Comparison of ENCODE assay signal across 9 mouse cellular contexts in genomic region chr13:53119586-53120426, GRCm38 (mm10).
DNase-seq lines count a peak whose midpoint lies in the region; ATAC-seq and TF ChIP-seq lines count a peak whose summit lies in the region.
"Had no signal": no experiment of that assay in that cellular context is flagged by ENCODE, and none has a peak within 500 bp of the region (broad histone marks: within the 10 kb centered on the region; RNA-seq: fewer than 3 reads in every experiment).

No protein-coding gene starts in this region.

- H3K27ac ChIP-seq in embryonic facial prominence, embryonic 10.5 days (replicated peaks), result peak overlapping the region; percentile 58
- H3K27ac ChIP-seq in heart, embryonic 11.5 days (ENCODE audit: low read depth, low read length), result no peak overlapping the region
- no peak overlapping the region for H3K27ac ChIP-seq in olfactory bulb, adult 2 months (ENCODE audit: insufficient read depth, low read depth, low read length)
- H3K27ac ChIP-seq: embryonic facial prominence, embryonic 13.5 days had no signal

- H3K9me3 ChIP-seq in embryonic facial prominence, embryonic 10.5 days, result no peaks in the 10 kb centered on the region
- no peaks in the 10 kb centered on the region for H3K9me3 ChIP-seq in heart, embryonic 11.5 days (replicated peaks; ENCODE audit: control insufficient read depth, low read length)
- H3K9me3 ChIP-seq: embryonic facial prominence, embryonic 13.5 days had no signal

- H3K4me3 ChIP-seq in embryonic facial prominence, embryonic 10.5 days, result no peak overlapping the region
- no peak overlapping the region for H3K4me3 ChIP-seq in heart, embryonic 11.5 days (ENCODE audit: low read depth, low read length)
- H3K4me3 ChIP-seq in olfactory bulb, adult 2 months (ENCODE audit: insufficient read depth, low read depth, low read length), result no peak overlapping the region
- H3K4me3 ChIP-seq: embryonic facial prominence, embryonic 13.5 days had no signal

- TF ChIP-seq POLR2A in olfactory bulb, adult 2 months (IDR thresholded peaks at IDR 0.05; ENCODE audit: insufficient read depth, low read depth, low read length), result no peak

- no peak overlapping the region for H3K9ac ChIP-seq in heart, embryonic 11.5 days (ENCODE audit: low read depth, low read length)
- H3K9ac ChIP-seq: embryonic facial prominence, embryonic 13.5 days had no signal

- peak; percentile 53; the same call in 1 of the 2 replicates for TF ChIP-seq CTCF in olfactory bulb, adult 2 months (IDR thresholded peaks at IDR 0.05; ENCODE audit: insufficient read depth, low read depth, low read length)

- WGBS in embryonic facial prominence, embryonic 10.5 days, result 30% methylated on average over 10 of the region's 10 CpGs
- WGBS in heart, embryonic 11.5 days (ENCODE audit: insufficient replicate concordance), result 33% methylated on average over 10 of the region's 10 CpGs
- WGBS in olfactory bulb, adult 2 months, result 30% methylated on average over 10 of the region's 10 CpGs

- H3K4me2 ChIP-seq in heart, embryonic 11.5 days, result no peak overlapping the region
- H3K4me2 ChIP-seq: embryonic facial prominence, embryonic 13.5 days had no signal

- H3K36me3 ChIP-seq in embryonic facial prominence, embryonic 10.5 days (replicated peaks), result peaks cover 60% of the 10 kb centered on the region
- H3K36me3 ChIP-seq in heart, embryonic 11.5 days (ENCODE audit: control insufficient read depth, insufficient read depth, low read length), result peaks cover 5% of the 10 kb centered on the region

- peak; percentile 59 for DNase-seq in 416B (ENCODE audit: low read depth)
- DNase-seq in adrenal gland, adult 8-10 months, result peak; percentile 45
- DNase-seq in embryonic facial prominence, embryonic 10.5 days (ENCODE audit: low spot score), result peak; percentile 90
- peak; percentile 92 for DNase-seq in kidney, postnatal 14 days
- peak; percentile 45 to 48 for DNase-seq in lung, adult 18-20 months
- DNase-seq in thymus, postnatal 14 days, result peak; percentile 84

- ATAC-seq in heart, embryonic 11.5 days (replicated peaks; ENCODE audit: insufficient number of reproducible peaks, low FRiP score, low TSS enrichment), result 0 out of 2 replicates have a peak, but pooled peaks have one; percentile 18

- no peaks in the 10 kb centered on the region for H3K27me3 ChIP-seq in embryonic facial prominence, embryonic 10.5 days (replicated peaks; ENCODE audit: low read depth, poor library complexity, severe bottlenecking)
- no peaks in the 10 kb centered on the region for H3K27me3 ChIP-seq in heart, embryonic 11.5 days (ENCODE audit: control insufficient read depth, insufficient read depth, low read length)
- H3K27me3 ChIP-seq: embryonic facial prominence, embryonic 13.5 days had no signal

- peaks cover 20% of the 10 kb centered on the region for H3K4me1 ChIP-seq in embryonic facial prominence, embryonic 10.5 days
- 0 out of 2 replicates have a peak, but pooled peaks cover 5% of the 10 kb centered on the region for H3K4me1 ChIP-seq in heart, embryonic 11.5 days (ENCODE audit: control insufficient read depth, insufficient read depth, low read length)
- H3K4me1 ChIP-seq in olfactory bulb, adult 2 months (ENCODE audit: control insufficient read depth, insufficient read depth, low read length), result peaks cover 6% of the 10 kb centered on the region; the same call in 1 of the 2 replicates
